10 mouse cellular contexts compared by ENCODE assay signal in genomic region chr16:32371351-32371750, GRCm38 (mm10). TPM values are rescaled to one million over a fixed set of nuclear protein-coding genes. Genes with fewer than 3 reads are reported as not detected.
DNase-seq lines count a peak whose midpoint lies in the region; ATAC-seq lines count a peak whose summit lies in the region.
"Had no signal": no experiment of that assay in that cellular context is flagged by ENCODE, and none has a peak within 500 bp of the region (broad histone marks: within the 10 kb centered on the region; RNA-seq: fewer than 3 reads in every experiment).

No protein-coding gene starts in this region.

- no peak overlapping the region for H3K4me3 ChIP-seq in embryonic facial prominence, embryonic 11.5 days (ENCODE audit: low read depth, low read length)
- H3K4me3 ChIP-seq in forebrain, embryonic 11.5 days (ENCODE audit: low read depth, low read length) = no peak overlapping the region
- H3K4me3 ChIP-seq: heart, embryonic 13.5 days had no signal

- WGBS in embryonic facial prominence, embryonic 11.5 days = 94% methylated on average over 4 of the region's 4 CpGs
- WGBS in forebrain, embryonic 11.5 days = 93% methylated on average over 4 of the region's 4 CpGs

- no peaks in the 10 kb centered on the region; the same call in 1 of the 2 replicates for H3K36me3 ChIP-seq in embryonic facial prominence, embryonic 11.5 days (replicated peaks; ENCODE audit: control insufficient read depth, insufficient read depth, low read depth, low read length)
- peaks cover 2% of the 10 kb centered on the region; the same call in 1 of the 2 replicates for H3K36me3 ChIP-seq in forebrain, embryonic 11.5 days (ENCODE audit: control insufficient read depth, insufficient read depth, low read length)

- no peaks in the 10 kb centered on the region for H3K9me3 ChIP-seq in embryonic facial prominence, embryonic 11.5 days (replicated peaks; ENCODE audit: control insufficient read depth, low read length)
- no peaks in the 10 kb centered on the region for H3K9me3 ChIP-seq in forebrain, embryonic 11.5 days (ENCODE audit: control insufficient read depth, low read length)
- H3K9me3 ChIP-seq: heart, embryonic 13.5 days had no signal

- no peaks in the 10 kb centered on the region for H3K27me3 ChIP-seq in embryonic facial prominence, embryonic 11.5 days (ENCODE audit: control insufficient read depth, insufficient read depth, low read length)
- H3K27me3 ChIP-seq in forebrain, embryonic 11.5 days (ENCODE audit: control insufficient read depth, insufficient read depth, low read length) = no peaks in the 10 kb centered on the region
- H3K27me3 ChIP-seq: heart, embryonic 13.5 days had no signal

- ATAC-seq in embryonic facial prominence, embryonic 11.5 days (replicated peaks; ENCODE audit: insufficient number of reproducible peaks, low FRiP score, low TSS enrichment, low read depth) = no peak
- no peak for ATAC-seq in forebrain, embryonic 11.5 days (replicated peaks; ENCODE audit: low FRiP score)

- peak; percentile 16 for DNase-seq in heart, adult 8-10 months (ENCODE audit: low spot score)
- DNase-seq in heart, postnatal 25 days (ENCODE audit: low spot score) = no peak
- DNase-seq in 3T3-L1 (ENCODE audit: low read depth, low spot score) = peak; percentile 74
- DNase-seq in Muller cell, postnatal 12 days (ENCODE audit: inconsistent ontology term) = peak; percentile 36
- peak; percentile 25 for DNase-seq in embryonic facial prominence, embryonic 11.5 days (ENCODE audit: low spot score)
- DNase-seq in layer of hippocampus, postnatal 10 days (ENCODE audit: low spot score in 2 of 2) = peak; percentile 25 to 41
- DNase-seq in spleen, postnatal 4 days (ENCODE audit: low spot score in 2 of 2) = peak; percentile 32 to 64
- no peak for DNase-seq in forebrain, embryonic 11.5 days (ENCODE audit: low spot score)

- no peaks in the 10 kb centered on the region for H3K4me1 ChIP-seq in embryonic facial prominence, embryonic 11.5 days (ENCODE audit: control insufficient read depth, insufficient read depth, low read length)
- H3K4me1 ChIP-seq in forebrain, embryonic 11.5 days (replicated peaks; ENCODE audit: control insufficient read depth, insufficient read depth, low read length) = no peaks in the 10 kb centered on the region
- H3K4me1 ChIP-seq: heart, embryonic 13.5 days had no signal

- no peak overlapping the region for H3K9ac ChIP-seq in embryonic facial prominence, embryonic 11.5 days (replicated peaks; ENCODE audit: low read length)
- H3K9ac ChIP-seq in forebrain, embryonic 11.5 days (ENCODE audit: low read length) = no peak overlapping the region
- H3K9ac ChIP-seq: heart, embryonic 13.5 days had no signal

- H3K27ac ChIP-seq in embryonic facial prominence, embryonic 11.5 days (replicated peaks; ENCODE audit: low read depth, low read length) = no peak overlapping the region
- H3K27ac ChIP-seq in forebrain, embryonic 11.5 days (ENCODE audit: low read depth, low read length) = no peak overlapping the region
- H3K27ac ChIP-seq: heart, embryonic 13.5 days had no signal

- H3K4me2 ChIP-seq in embryonic facial prominence, embryonic 11.5 days (ENCODE audit: low read depth, low read length) = no peak overlapping the region
- no peak overlapping the region for H3K4me2 ChIP-seq in forebrain, embryonic 11.5 days (ENCODE audit: low read depth, low read length, severe bottlenecking)
- H3K4me2 ChIP-seq: heart, embryonic 13.5 days had no signal

- intact Hi-C loops in heart, postnatal 25 days (cut with DNase I) = loop anchor here (5.0 kb wide), 1 partner anchor 86 kb away; no protein-coding TSS in a partner anchor

RNA-seq across cellular contexts. Expression of gene Tm4sf19, which starts 29.0 kb away (rescaled TPM):
- not detected for total RNA-seq in heart, adult 8-10 months (2022)
- not detected for total RNA-seq in heart, postnatal 25 days (2021)
- 0.22 TPM in 1 of 2 replicates, not detected in the other for polyA plus RNA-seq in embryonic facial prominence, embryonic 11.5 days (2014; fragmentation: Nextera tagmentation; extraction: Ambion mirVana)
- total RNA-seq in layer of hippocampus, postnatal 10 days (2021) = not detected
- not detected in 2 replicates for polyA plus RNA-seq in forebrain, embryonic 11.5 days (2014; fragmentation: Nextera tagmentation; extraction: Ambion mirVana)
- polyA plus RNA-seq: lung, embryonic 16.5 days had no signal

RNA-seq across cellular contexts. Expression of gene Ubxn7, which starts 39.3 kb away (rescaled TPM):
- 10 to 100 TPM; 23.1 to 27.1 (median 24.5) TPM for total RNA-seq in heart, adult 8-10 months (2022)
- total RNA-seq in heart, postnatal 25 days (2021) = 10 to 100 TPM; 22.9 to 24.0 TPM
- polyA plus RNA-seq in embryonic facial prominence, embryonic 11.5 days (2014; fragmentation: Nextera tagmentation; extraction: Ambion mirVana) = 25.1 and 30.6 TPM in 2 replicates
- 10 to 100 TPM; 50.7 to 64.1 TPM for total RNA-seq in layer of hippocampus, postnatal 10 days (2021)
- 24.6 and 28.8 TPM in 2 replicates for polyA plus RNA-seq in forebrain, embryonic 11.5 days (2014; fragmentation: Nextera tagmentation; extraction: Ambion mirVana)

RNA-seq across cellular contexts. Expression of gene Tctex1d2, which starts 48.2 kb away (rescaled TPM):
- 10 to 100 TPM in 1 of 4 experiments, 1 to 10 TPM in 3; 6.2 to 10.5 (median 8.3) TPM for total RNA-seq in heart, adult 8-10 months (2022)
- 1 to 10 TPM; 7.4 to 8.0 TPM for total RNA-seq in heart, postnatal 25 days (2021)
- polyA plus RNA-seq in embryonic facial prominence, embryonic 11.5 days (2014; fragmentation: Nextera tagmentation; extraction: Ambion mirVana) = 31.9 and 32.3 TPM in 2 replicates
- total RNA-seq in layer of hippocampus, postnatal 10 days (2021) = 10 to 100 TPM; 13.7 to 15.6 TPM
- 33.1 and 36.1 TPM in 2 replicates for polyA plus RNA-seq in forebrain, embryonic 11.5 days (2014; fragmentation: Nextera tagmentation; extraction: Ambion mirVana)

RNA-seq across cellular contexts. Expression of gene Pcyt1a, which starts 59.4 kb away (rescaled TPM):
- total RNA-seq in heart, adult 8-10 months (2022) = 100 to 1,000 TPM; 118 to 125 (median 123) TPM
- total RNA-seq in heart, postnatal 25 days (2021) = 100 to 1,000 TPM; 122 to 126 TPM
- 33.4 and 36.7 TPM in 2 replicates for polyA plus RNA-seq in embryonic facial prominence, embryonic 11.5 days (2014; fragmentation: Nextera tagmentation; extraction: Ambion mirVana)
- 10 to 100 TPM; 43.9 to 47.5 TPM for total RNA-seq in layer of hippocampus, postnatal 10 days (2021)
- polyA plus RNA-seq in forebrain, embryonic 11.5 days (2014; fragmentation: Nextera tagmentation; extraction: Ambion mirVana) = 41.9 and 45.3 TPM in 2 replicates

Comparison
In these comparisons a context has a peak if more than half of its experiments do, and no peak if none do; other contexts are left out.
1. DNase-seq: peak in heart, adult 8-10 months (single experiment), 3T3-L1 (single experiment), Muller cell, postnatal 12 days (single experiment), embryonic facial prominence, embryonic 11.5 days (single experiment), layer of hippocampus, postnatal 10 days (2 of 2) and spleen, postnatal 4 days (2 of 2); none in heart, postnatal 25 days (single experiment) and forebrain, embryonic 11.5 days (single experiment).